Mouse (Mus musculus) heart, adult 2 months (tissue): ENCODE results near the gene Numb. TPM values are rescaled to one million over a fixed set of nuclear protein-coding genes. Genes with fewer than 3 reads are reported as not detected.

Source experiments
- DNase-seq, 2 experiments: peaks; one replicate each; pipeline ENCODE4 v3.0.0; 2021
- H3K27ac ChIP-seq: fragments of 200-600 bp; 2 replicates; pipeline ENCODE4 v1.8.1; 2022
- H3K27me3 ChIP-seq: fragments of 200-500 bp; 2 replicates; pipeline ENCODE4 v1.6.1; 2012; ENCODE audit warnings: mild to moderate bottlenecking, low read length, inconsistent platforms, mixed read lengths; ENCODE audit not compliant: control insufficient read depth, insufficient read depth
- H3K36me3 ChIP-seq: fragments of 200-500 bp; 2 replicates; pipeline ENCODE4 v1.6.1; 2012; ENCODE audit warnings: low read length, inconsistent platforms; ENCODE audit not compliant: control insufficient read depth, insufficient read depth
- H3K4me1 ChIP-seq: fragments of 200-500 bp; 2 replicates; pipeline ENCODE4 v1.6.1; 2011; ENCODE audit warnings: low read length; ENCODE audit not compliant: control insufficient read depth, insufficient read depth
- H3K4me3 ChIP-seq: fragments of 200-600 bp; 2 replicates; pipeline ENCODE4 v1.8.1; 2022
- H3K79me2 ChIP-seq: fragments of 200-500 bp; replicated peaks from 2 replicates; pipeline ENCODE4 v1.6.1; 2012; ENCODE audit warnings: mild to moderate bottlenecking, inconsistent platforms, low read length, moderate library complexity, mixed read lengths; ENCODE audit not compliant: control insufficient read depth, insufficient read depth
- H3K9ac ChIP-seq: fragments of 200-500 bp; 2 replicates; pipeline ENCODE4 v1.6.1; 2012; ENCODE audit warnings: low read depth, mild to moderate bottlenecking, control low read depth, inconsistent platforms, low read length, mixed read lengths
- CTCF ChIP-seq: fragments of 200-600 bp; IDR thresholded peaks from 2 replicates; pipeline ENCODE4 v1.8.1; 2022; ENCODE audit warnings: antibody characterized with exemption, mild to moderate bottlenecking, moderate library complexity
- EP300 ChIP-seq: fragments of 200-500 bp; IDR thresholded peaks from 2 replicates; pipeline ENCODE4 v1.6.1; 2011; ENCODE audit warnings: low read depth, low read length, control low read depth; ENCODE audit not compliant: insufficient read depth
- POLR2A ChIP-seq: fragments of 200-500 bp; IDR thresholded peaks from 2 replicates; pipeline ENCODE4 v1.6.1; 2011; ENCODE audit warnings: mild to moderate bottlenecking, low read depth, low read length, control low read depth; ENCODE audit not compliant: insufficient read depth
- WGBS: fragments of 180-500 bp; shearing (Covaris S2); methylation state at CpG from one replicate; pipeline ENCODE4 v1.1.7; 2018; 5-methylcytosine and 5-hydroxymethylcytosine counted together
- intact Hi-C: fragments of 180-260 bp; cut with DNase I; formaldehyde crosslinking; loops from one replicate; pipeline ENCODE4 v1.15.1; 2025
- polyA plus RNA-seq: library from polyadenylated mRNA; depleted of rRNA; stranded (reverse); fragments of >200 nt; gene quantifications from 2 replicates; pipeline ENCODE4 v1.2.3, GENCODE M21; 2012
- total RNA-seq, 2 experiments: library from RNA; stranded (reverse); gene quantifications; 2 replicates each; pipeline ENCODE4 v1.2.3; 2021

Numb gene
- total and polyA plus RNA-seq, 3 experiments: 31.1 to 32.3 (median 31.6) TPM

GRCm38 (mm10) chr12:83854281-83854680 lies 67.5 kb downstream of the Numb start:
- WGBS: 81% methylated on average over 3 of the region's 3 CpGs
- no peaks in the 10 kb centered on the region; the same call in 1 of the 2 replicates for H3K79me2 ChIP-seq
- H3K27me3 ChIP-seq: no peaks in the 10 kb centered on the region
- peaks cover 2% of the 10 kb centered on the region; the same call in 1 of the 2 replicates for H3K36me3 ChIP-seq
- no peak overlapping the region for H3K9ac ChIP-seq
- H3K4me1 ChIP-seq: peaks cover 1% of the 10 kb centered on the region; the same call in 1 of the 2 replicates
- no peak overlapping the region for H3K27ac ChIP-seq
- TF ChIP-seq EP300 (no peak), POLR2A (no peak), CTCF (no peak)
- DNase-seq: no peak
- no peak overlapping the region for H3K4me3 ChIP-seq
- intact Hi-C loops: no loop called here

- H3K9ac ChIP-seq: no peak overlapping the region
- H3K27me3 ChIP-seq: no peaks in the 10 kb centered on the region
- no peak overlapping the region for H3K4me3 ChIP-seq
- H3K36me3 ChIP-seq: peaks cover 2% of the 10 kb centered on the region; the same call in 1 of the 2 replicates
- TF ChIP-seq POLR2A (no peak), CTCF (no peak), EP300 (no peak)
- intact Hi-C loops: no loop called here
- DNase-seq: no peak
- H3K79me2 ChIP-seq: no peaks in the 10 kb centered on the region; the same call in 1 of the 2 replicates
- WGBS: 71% methylated on average over 5 of the region's 5 CpGs
- H3K4me1 ChIP-seq: peaks cover 1% of the 10 kb centered on the region; the same call in 1 of the 2 replicates
- H3K27ac ChIP-seq: no peak overlapping the region
Measured at GRCm38 (mm10) chr12:83852512-83853213, 69.1 kb downstream of the Numb start.

GRCm38 (mm10) chr12:83850334-83850733 lies 71.4 kb downstream of the Numb start:
- Histone ChIP-seq H3K79me2 (no peaks in the 10 kb centered on the region; the same call in 1 of the 2 replicates), H3K27ac (no peak overlapping the region), H3K27me3 (no peaks in the 10 kb centered on the region), H3K36me3 (peaks cover 2% of the 10 kb centered on the region; the same call in 1 of the 2 replicates), H3K9ac (no peak overlapping the region), H3K4me3 (no peak overlapping the region), H3K4me1 (peaks cover 1% of the 10 kb centered on the region; the same call in 1 of the 2 replicates)
- WGBS: 68% methylated on average over 4 of the region's 4 CpGs
- no peak for DNase-seq
- intact Hi-C loops: no loop called here
- TF ChIP-seq CTCF: no peak
- TF ChIP-seq POLR2A: no peak
- no peak for TF ChIP-seq EP300

- no peak for DNase-seq
- Histone ChIP-seq H3K36me3 (peaks cover 2% of the 10 kb centered on the region; the same call in 1 of the 2 replicates), H3K9ac (no peak overlapping the region), H3K4me3 (no peak overlapping the region), H3K79me2 (no peaks in the 10 kb centered on the region; the same call in 1 of the 2 replicates), H3K4me1 (peaks cover 1% of the 10 kb centered on the region; the same call in 1 of the 2 replicates), H3K27ac (no peak overlapping the region), H3K27me3 (no peaks in the 10 kb centered on the region)
- intact Hi-C loops: no loop called here
- TF ChIP-seq POLR2A (no peak), CTCF (no peak), EP300 (no peak)
- whole genome bisulfite sequencing: 98% methylated on average over 1 of the region's 1 CpGs
Measured at GRCm38 (mm10) chr12:83848595-83849231, 73.0 kb downstream of the Numb start.

- intact Hi-C loops: no loop called here
- no peak overlapping the region for H3K9ac ChIP-seq
- WGBS: 91% methylated on average over 2 of the region's 2 CpGs
- peaks cover 2% of the 10 kb centered on the region; the same call in 1 of the 2 replicates for H3K36me3 ChIP-seq
- H3K79me2 ChIP-seq: no peaks in the 10 kb centered on the region; the same call in 1 of the 2 replicates
- peaks cover 1% of the 10 kb centered on the region; the same call in 1 of the 2 replicates for H3K4me1 ChIP-seq
- no peak overlapping the region for H3K4me3 ChIP-seq
- no peaks in the 10 kb centered on the region for H3K27me3 ChIP-seq
- TF ChIP-seq EP300 (no peak), CTCF (no peak), POLR2A (no peak)
- DNase-seq: no peak
- no peak overlapping the region for H3K27ac ChIP-seq
Measured at GRCm38 (mm10) chr12:83847877-83848276, 73.9 kb downstream of the Numb start.
